Mouse (Mus musculus) liver, adult 10 weeks (tissue): ENCODE measurements around the gene Sfxn1. TPM values are rescaled to one million over a fixed set of nuclear protein-coding genes. Genes with fewer than 3 reads are reported as not detected.

Experiments
- polyA plus RNA-seq: library from polyadenylated mRNA; stranded (reverse); fragments of 350-450 nt; fragmentation: Illumina TruSeq; extraction: RNeasy Lipid Tissue Mini Kit (QIAGEN cat#74804); gene quantifications from one replicate; pipeline ENCODE4 v1.2.3, GENCODE M21; 2014; ENCODE audit warnings: low read depth, low replicate concordance

Sfxn1 gene
- polyA plus RNA-seq = 111 TPM

DNA sequence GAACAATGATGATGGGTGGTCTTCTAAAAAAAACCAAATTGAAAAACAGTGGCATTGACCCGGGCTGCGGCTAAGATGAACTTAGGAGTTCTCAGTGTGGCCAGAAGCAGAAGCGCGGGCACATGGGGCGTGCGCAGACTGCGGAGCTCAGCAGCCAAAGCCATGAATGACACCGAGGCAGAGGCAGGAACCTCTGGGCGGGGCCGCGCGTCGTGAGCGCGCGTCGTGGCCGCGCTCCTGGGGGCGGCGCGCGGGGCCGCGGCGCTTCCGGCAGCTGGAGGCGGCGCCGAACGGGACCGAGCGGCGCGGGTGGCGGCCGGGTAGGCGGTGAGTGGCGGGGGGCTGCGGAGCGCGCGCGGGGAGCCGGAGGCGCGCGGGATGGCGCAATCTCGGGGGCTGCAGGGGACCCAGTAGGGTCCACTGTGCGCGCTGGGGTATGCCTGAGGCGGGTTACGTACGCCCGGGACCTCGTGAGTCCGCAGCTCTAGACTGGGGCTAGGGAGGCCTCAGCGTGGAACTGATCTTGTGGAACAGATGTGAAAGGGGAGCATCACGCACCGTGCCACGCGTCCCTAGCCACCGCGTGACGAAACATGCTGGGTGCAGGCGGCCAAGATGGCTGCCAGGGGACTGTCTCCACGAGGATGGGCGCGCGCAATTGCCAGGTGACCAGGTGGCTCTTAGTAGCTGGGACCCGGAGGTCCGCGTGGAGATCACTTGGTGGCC lies at the start of gene Sfxn1:
Sfxn1 (plus strand) TSS at position 264 of the 726 bp plus-strand sequence.

DNA sequence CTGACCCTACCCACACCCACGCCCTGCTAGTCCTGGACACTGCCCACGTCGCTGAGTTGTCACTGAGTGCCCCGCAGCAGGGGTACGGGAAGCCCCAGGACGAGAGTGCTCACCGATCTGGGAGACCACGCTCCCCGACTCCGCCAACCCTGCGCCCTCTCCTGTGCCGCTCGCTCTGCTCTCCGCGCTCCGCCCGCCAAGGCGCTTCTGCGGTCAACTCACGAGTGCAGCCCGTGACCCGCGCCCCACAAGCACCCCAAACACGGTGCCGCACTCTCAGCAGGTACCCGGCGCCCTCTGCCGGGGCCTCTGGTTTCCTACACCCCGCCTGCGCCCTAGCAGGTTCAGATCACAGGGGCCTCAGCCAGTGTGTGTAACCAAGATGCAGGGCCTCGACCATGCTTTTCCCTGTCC lies 16.2 kb upstream of the Sfxn1 start, which contains the start of gene Drd1:
Drd1 (minus strand) TSS at position 258 of the 414 bp plus-strand sequence.

Other genes with a start within 250 kb of the Sfxn1 start
- gene Drd1, start 16.2 kb upstream of the Sfxn1 start, polyA plus RNA-seq = not detected
- gene Hrh2, start 120.3 kb downstream of the Sfxn1 start, polyA plus RNA-seq = 0.08 TPM